Mouse (Mus musculus): ENCODE results near the gene Slc6a13. TPM values are rescaled to one million over a fixed set of nuclear protein-coding genes. Genes with fewer than 3 reads are reported as not detected.
A peak's percentile ranks its signal among the peaks of the same experiment; 100 is the strongest.
"Not testable (repeated sequence)": the region's sequence is repeated elsewhere in the genome, so short reads cannot be mapped to it uniquely, and the experiment has no call there.

Gene Slc6a13
- polyA plus RNA-seq, 1 experiment from 2014 or later, result 0.92 TPM

- Histone ChIP-seq H3K9ac (no peak overlapping the region), H3K4me2 (no peak overlapping the region), H3K27ac (ENCODE audit: low read depth) (no peak overlapping the region), H3K4me1 (ENCODE audit: insufficient read depth) (no peaks in the 10 kb centered on the region), H3K36me3 (ENCODE audit: insufficient read depth) (no peaks in the 10 kb centered on the region), H3K9me3 (ENCODE audit: low read depth, low read length) (no peaks in the 10 kb centered on the region), H3K27me3 (ENCODE audit: insufficient read depth, low read length) (no peaks in the 10 kb centered on the region), H3K4me3 (ENCODE audit: low read depth, low read length) (no peak overlapping the region)
- TF ChIP-seq CTCF (IDR thresholded peaks at IDR 0.05; ENCODE audit: low read depth), result no peak
- 25% methylated on average over 2 of the region's 2 CpGs for WGBS
- ATAC-seq (ENCODE audit: insufficient read depth) (no peak), DNase-seq (no peak)
These were observed 52.2 kb downstream of the Slc6a13 start for GRCm38 (mm10) chr6:121352276-121352675.

DNA sequence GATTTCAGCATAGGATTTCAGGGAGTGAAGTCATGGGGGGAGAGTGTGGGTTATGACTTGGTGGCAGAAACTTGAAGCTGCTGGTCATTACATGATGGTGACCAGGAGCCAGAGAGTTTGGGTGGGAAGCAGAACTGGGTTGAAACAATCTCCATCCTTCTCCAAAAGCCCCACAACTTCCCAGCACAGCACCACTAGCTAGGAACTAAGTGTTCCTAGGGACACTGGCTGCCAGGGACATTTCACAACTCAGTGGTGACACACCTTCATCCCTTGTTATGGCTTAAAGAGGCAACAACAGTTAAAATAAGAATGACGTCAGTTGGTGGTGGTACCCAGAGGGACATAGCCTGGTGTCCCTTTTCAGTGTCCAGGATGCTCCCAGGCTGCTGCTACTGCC lies 56.0 kb downstream of the Slc6a13 start:
- DNase-seq (no peak), ATAC-seq (ENCODE audit: insufficient read depth) (no peak)
- H3K4me3 ChIP-seq (ENCODE audit: low read depth, low read length), result no peak overlapping the region
- 90% methylated on average over 1 of the region's 1 CpGs for WGBS
- no peak overlapping the region for H3K9ac ChIP-seq
- no peak for TF ChIP-seq CTCF (IDR thresholded peaks at IDR 0.05; ENCODE audit: low read depth)
- no peaks in the 10 kb centered on the region for H3K27me3 ChIP-seq (ENCODE audit: insufficient read depth, low read length)
- no peak overlapping the region for H3K27ac ChIP-seq (ENCODE audit: low read depth)
- H3K9me3 ChIP-seq (ENCODE audit: low read depth, low read length), result no peaks in the 10 kb centered on the region
- no peaks in the 10 kb centered on the region for H3K36me3 ChIP-seq (ENCODE audit: insufficient read depth)
- no peaks in the 10 kb centered on the region for H3K4me1 ChIP-seq (ENCODE audit: insufficient read depth)
- no peak overlapping the region for H3K4me2 ChIP-seq

DNA sequence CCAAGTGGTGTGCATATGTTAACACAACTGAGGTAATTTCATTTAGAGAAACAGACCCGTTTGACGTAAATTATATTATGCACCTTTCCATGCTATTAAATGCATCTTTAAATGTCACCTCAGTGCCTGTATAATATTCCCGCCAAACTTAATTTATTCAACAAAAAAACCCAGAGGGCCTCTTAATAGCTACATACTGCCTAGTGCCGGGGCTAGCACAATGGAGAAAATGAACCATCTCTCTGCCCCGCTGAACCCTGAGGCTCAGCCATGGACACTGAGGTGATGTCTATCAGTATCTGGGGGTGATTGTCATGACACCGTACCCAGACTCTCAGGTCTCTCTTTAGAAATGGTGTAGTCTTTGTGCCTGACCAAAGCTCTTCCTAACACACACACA lies 57.2 kb downstream of the Slc6a13 start:
- Histone ChIP-seq H3K36me3 (ENCODE audit: insufficient read depth) (no peaks in the 10 kb centered on the region), H3K9ac (no peak overlapping the region), H3K27ac (ENCODE audit: low read depth) (no peak overlapping the region), H3K27me3 (ENCODE audit: insufficient read depth, low read length) (no peaks in the 10 kb centered on the region), H3K4me1 (ENCODE audit: insufficient read depth) (no peaks in the 10 kb centered on the region), H3K4me2 (no peak overlapping the region), H3K4me3 (ENCODE audit: low read depth, low read length) (no peak overlapping the region), H3K9me3 (ENCODE audit: low read depth, low read length) (no peaks in the 10 kb centered on the region)
- DNase-seq, result no peak
- no peak for TF ChIP-seq CTCF (IDR thresholded peaks at IDR 0.05; ENCODE audit: low read depth)
- 87% methylated on average over 6 of the region's 6 CpGs for WGBS
- no peak for ATAC-seq (ENCODE audit: insufficient read depth)

DNA sequence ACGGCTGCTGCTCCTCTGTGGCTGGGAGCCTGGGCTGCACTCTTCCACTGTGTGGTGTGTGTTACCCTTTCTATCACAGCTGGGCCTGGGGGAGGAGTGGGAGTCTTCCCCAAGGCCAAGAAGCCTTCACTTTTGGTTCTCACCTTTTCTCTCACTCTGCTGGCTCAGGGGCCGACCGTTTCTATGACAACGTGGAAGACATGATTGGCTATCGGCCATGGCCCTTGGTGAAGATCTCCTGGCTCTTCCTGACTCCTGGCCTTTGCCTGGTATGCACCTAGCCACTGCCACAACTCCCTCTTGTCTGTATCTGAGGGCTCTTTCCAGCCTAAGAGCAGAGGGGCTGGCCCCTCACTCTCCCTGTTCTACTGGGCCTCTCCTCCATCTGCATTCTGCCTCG lies 63.0 kb downstream of the Slc6a13 start:
- DNase-seq (no peak), ATAC-seq (ENCODE audit: insufficient read depth) (no peak)
- Histone ChIP-seq H3K27ac (ENCODE audit: low read depth) (no peak overlapping the region), H3K4me1 (ENCODE audit: insufficient read depth) (no peaks in the 10 kb centered on the region), H3K36me3 (ENCODE audit: insufficient read depth) (no peaks in the 10 kb centered on the region), H3K4me2 (no peak overlapping the region), H3K27me3 (ENCODE audit: insufficient read depth, low read length) (no peaks in the 10 kb centered on the region), H3K9me3 (ENCODE audit: low read depth, low read length) (no peaks in the 10 kb centered on the region), H3K4me3 (ENCODE audit: low read depth, low read length) (no peak overlapping the region), H3K9ac (no peak overlapping the region)
- WGBS, result 74% methylated on average over 6 of the region's 6 CpGs
- TF ChIP-seq CTCF (IDR thresholded peaks at IDR 0.05; ENCODE audit: low read depth), result no peak

GRCm38 (mm10) chr6:121363956-121364355 lies 63.9 kb downstream of the Slc6a13 start:
- Histone ChIP-seq H3K27ac (ENCODE audit: low read depth) (no peak overlapping the region), H3K9ac (no peak overlapping the region), H3K4me3 (ENCODE audit: low read depth, low read length) (no peak overlapping the region), H3K36me3 (ENCODE audit: insufficient read depth) (no peaks in the 10 kb centered on the region), H3K4me1 (ENCODE audit: insufficient read depth) (no peaks in the 10 kb centered on the region), H3K27me3 (ENCODE audit: insufficient read depth, low read length) (no peaks in the 10 kb centered on the region), H3K4me2 (no peak overlapping the region), H3K9me3 (ENCODE audit: low read depth, low read length) (no peaks in the 10 kb centered on the region)
- ATAC-seq (ENCODE audit: insufficient read depth) (no peak), DNase-seq (no peak)
- WGBS, result 72% methylated on average over 4 of the region's 4 CpGs
- no peak for TF ChIP-seq CTCF (IDR thresholded peaks at IDR 0.05; ENCODE audit: low read depth)

DNA sequence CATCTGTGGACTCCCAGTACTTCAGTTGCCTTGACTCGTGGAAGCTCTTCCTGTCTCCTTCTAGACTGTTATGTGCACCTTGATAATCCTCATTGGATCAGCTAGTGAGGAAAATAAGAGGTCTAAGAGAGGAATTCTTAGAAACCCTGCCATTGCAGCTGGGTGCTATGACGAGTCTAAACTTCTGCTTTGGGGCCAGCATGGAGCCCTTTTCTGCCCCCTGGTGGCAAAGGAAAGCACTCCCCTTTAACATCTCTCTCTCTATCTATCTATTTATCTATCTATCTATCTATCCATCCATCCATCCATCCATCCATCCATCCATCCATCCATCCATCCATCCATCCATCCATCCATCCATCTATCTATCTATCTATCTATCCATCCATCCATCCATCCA lies 66.5 kb downstream of the Slc6a13 start:
- not testable (repeated sequence) for H3K27ac ChIP-seq (ENCODE audit: low read depth); ATAC-seq (ENCODE audit: insufficient read depth); H3K4me2 ChIP-seq; H3K9me3 ChIP-seq (ENCODE audit: low read depth, low read length); H3K36me3 ChIP-seq (ENCODE audit: insufficient read depth); H3K4me1 ChIP-seq (ENCODE audit: insufficient read depth); H3K9ac ChIP-seq; H3K4me3 ChIP-seq (ENCODE audit: low read depth, low read length); H3K27me3 ChIP-seq (ENCODE audit: insufficient read depth, low read length)
- WGBS, result 9% methylated on average over 2 of the region's 2 CpGs
- peak; percentile 72 for DNase-seq
- TF ChIP-seq CTCF (IDR thresholded peaks at IDR 0.05; ENCODE audit: low read depth), result peak; percentile 66

DNA sequence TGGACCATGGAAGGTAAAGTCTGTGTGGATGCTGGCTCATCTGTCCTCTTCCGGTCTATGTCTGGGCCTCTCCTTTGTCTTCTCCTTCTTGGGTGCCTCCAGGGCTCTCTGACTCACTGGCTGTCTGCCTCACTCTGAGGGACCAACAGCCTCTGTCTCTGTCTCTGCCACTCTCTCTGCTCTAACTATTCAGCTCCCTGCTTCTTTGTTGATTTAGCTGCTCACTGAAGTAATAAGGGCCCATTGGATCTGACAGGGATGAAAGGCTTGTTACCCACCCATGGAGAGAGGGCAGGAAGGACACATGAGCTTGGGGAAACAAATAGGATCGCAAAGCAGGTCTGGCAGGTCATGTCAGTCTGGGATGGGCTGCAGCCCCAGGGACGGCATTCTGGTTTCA lies 67.1 kb downstream of the Slc6a13 start:
- H3K9me3 ChIP-seq (ENCODE audit: low read depth, low read length), result no peaks in the 10 kb centered on the region
- no peak for TF ChIP-seq CTCF (IDR thresholded peaks at IDR 0.05; ENCODE audit: low read depth)
- no peak overlapping the region for H3K27ac ChIP-seq (ENCODE audit: low read depth)
- no peaks in the 10 kb centered on the region for H3K4me1 ChIP-seq (ENCODE audit: insufficient read depth)
- 0 out of 2 replicates have a peak, but pooled peaks have one; percentile 14 for ATAC-seq (ENCODE audit: insufficient read depth)
- no peak overlapping the region for H3K4me2 ChIP-seq
- no peak overlapping the region; the same call in 1 of the 2 replicates for H3K9ac ChIP-seq
- H3K4me3 ChIP-seq (ENCODE audit: low read depth, low read length), result no peak overlapping the region
- no peaks in the 10 kb centered on the region for H3K36me3 ChIP-seq (ENCODE audit: insufficient read depth)
- no peak for DNase-seq
- WGBS, result 42% methylated on average over 3 of the region's 3 CpGs
- H3K27me3 ChIP-seq (ENCODE audit: insufficient read depth, low read length), result no peaks in the 10 kb centered on the region

Data from lung, embryonic 14.5 days (tissue).